Mouse (Mus musculus): ENCODE measurements around the gene Ceacam9. TPM values are rescaled to one million over a fixed set of nuclear protein-coding genes. Genes with fewer than 3 reads are reported as not detected.
"Not testable (repeated sequence)": the region's sequence is repeated elsewhere in the genome, so short reads cannot be mapped to it uniquely, and the experiment has no call there.

Gene Ceacam9
- polyA plus RNA-seq, 1 experiment from 2014 or later: not detected

GRCm38 (mm10) chr7:16699042-16699441, 22.7 kb upstream of the Ceacam9 start:
- 19% methylated on average over 2 of the region's 2 CpGs for WGBS
- Histone ChIP-seq H3K36me3 (ENCODE audit: insufficient read depth, low read length) (no peaks in the 10 kb centered on the region), H3K9ac (replicated peaks; ENCODE audit: low read depth) (no peak overlapping the region), H3K4me3 (ENCODE audit: low read depth, low read length) (no peak overlapping the region), H3K9me3 (ENCODE audit: low read length) (no peaks in the 10 kb centered on the region), H3K4me2 (replicated peaks; ENCODE audit: low read depth, low read length) (no peak overlapping the region), H3K27me3 (replicated peaks; ENCODE audit: insufficient read depth, low read length) (no peaks in the 10 kb centered on the region), H3K4me1 (ENCODE audit: insufficient read depth, low read depth, low read length) (no peaks in the 10 kb centered on the region), H3K27ac (ENCODE audit: low read length) (no peak overlapping the region)
- ATAC-seq (peak; percentile 48; the same call in 1 of the 2 replicates), DNase-seq (ENCODE audit: low spot score) (peak; percentile 57)
- TF ChIP-seq CTCF (IDR thresholded peaks at IDR 0.05) (peak; percentile 77), EP300 (IDR thresholded peaks at IDR 0.05) (no peak)

- ATAC-seq: peak; percentile 67
- Histone ChIP-seq H3K27ac (ENCODE audit: low read length) (no peak overlapping the region), H3K4me1 (ENCODE audit: insufficient read depth, low read depth, low read length) (no peaks in the 10 kb centered on the region), H3K4me3 (ENCODE audit: low read depth, low read length) (no peak overlapping the region), H3K36me3 (ENCODE audit: insufficient read depth, low read length) (no peaks in the 10 kb centered on the region), H3K27me3 (replicated peaks; ENCODE audit: insufficient read depth, low read length) (no peaks in the 10 kb centered on the region), H3K9ac (replicated peaks; ENCODE audit: low read depth) (no peak overlapping the region), H3K9me3 (ENCODE audit: low read length) (no peaks in the 10 kb centered on the region), H3K4me2 (replicated peaks; ENCODE audit: low read depth, low read length) (no peak overlapping the region)
- 45% methylated on average over 5 of the region's 5 CpGs for WGBS
- no peak for TF ChIP-seq CTCF (IDR thresholded peaks at IDR 0.05)
- TF ChIP-seq EP300 (IDR thresholded peaks at IDR 0.05): no peak
- peak; percentile 56 for DNase-seq (ENCODE audit: low spot score)
Measured at GRCm38 (mm10) chr7:16700583-16700982, 21.1 kb upstream of the Ceacam9 start.

- no peaks in the 10 kb centered on the region; the same call in 1 of the 2 replicates for H3K4me1 ChIP-seq (ENCODE audit: insufficient read depth, low read depth, low read length)
- no peaks in the 10 kb centered on the region for H3K36me3 ChIP-seq (ENCODE audit: insufficient read depth, low read length)
- no peak overlapping the region for H3K4me3 ChIP-seq (ENCODE audit: low read depth, low read length)
- H3K27me3 ChIP-seq (replicated peaks; ENCODE audit: insufficient read depth, low read length): no peaks in the 10 kb centered on the region
- H3K27ac ChIP-seq (ENCODE audit: low read length): no peak overlapping the region
- DNase-seq (ENCODE audit: low spot score): peak; percentile 72
- 7% methylated on average over 9 of the region's 9 CpGs for WGBS
- no peaks in the 10 kb centered on the region for H3K9me3 ChIP-seq (ENCODE audit: low read length)
- H3K9ac ChIP-seq (replicated peaks; ENCODE audit: low read depth): no peak overlapping the region
- peak; percentile 81 for ATAC-seq
- H3K4me2 ChIP-seq (replicated peaks; ENCODE audit: low read depth, low read length): no peak overlapping the region
- TF ChIP-seq CTCF (IDR thresholded peaks at IDR 0.05): no peak
- TF ChIP-seq EP300 (IDR thresholded peaks at IDR 0.05): peak; percentile 31; the same call in 1 of the 2 replicates
Measured at GRCm38 (mm10) chr7:16706385-16706784, 15.3 kb upstream of the Ceacam9 start.

GRCm38 (mm10) chr7:16708244-16708643, 13.5 kb upstream of the Ceacam9 start:
- Histone ChIP-seq H3K27ac (ENCODE audit: low read length) (no peak overlapping the region), H3K9me3 (ENCODE audit: low read length) (no peaks in the 10 kb centered on the region), H3K9ac (replicated peaks; ENCODE audit: low read depth) (no peak overlapping the region), H3K4me1 (ENCODE audit: insufficient read depth, low read depth, low read length) (no peaks in the 10 kb centered on the region; the same call in 1 of the 2 replicates), H3K27me3 (replicated peaks; ENCODE audit: insufficient read depth, low read length) (no peaks in the 10 kb centered on the region), H3K4me2 (replicated peaks; ENCODE audit: low read depth, low read length) (no peak overlapping the region), H3K4me3 (ENCODE audit: low read depth, low read length) (no peak overlapping the region), H3K36me3 (ENCODE audit: insufficient read depth, low read length) (no peaks in the 10 kb centered on the region)
- TF ChIP-seq EP300 (IDR thresholded peaks at IDR 0.05) (no peak), CTCF (IDR thresholded peaks at IDR 0.05) (no peak)
- WGBS: 25% methylated on average over 9 of the region's 9 CpGs
- ATAC-seq (no peak), DNase-seq (ENCODE audit: low spot score) (no peak)

GRCm38 (mm10) chr7:16710604-16711003, 11.1 kb upstream of the Ceacam9 start:
- DNase-seq (ENCODE audit: low spot score) (no peak), ATAC-seq (no peak)
- Histone ChIP-seq H3K9ac (replicated peaks; ENCODE audit: low read depth) (no peak overlapping the region), H3K9me3 (ENCODE audit: low read length) (no peaks in the 10 kb centered on the region), H3K4me3 (ENCODE audit: low read depth, low read length) (no peak overlapping the region), H3K4me1 (ENCODE audit: insufficient read depth, low read depth, low read length) (no peaks in the 10 kb centered on the region; the same call in 1 of the 2 replicates), H3K36me3 (ENCODE audit: insufficient read depth, low read length) (no peaks in the 10 kb centered on the region), H3K4me2 (replicated peaks; ENCODE audit: low read depth, low read length) (no peak overlapping the region), H3K27ac (ENCODE audit: low read length) (no peak overlapping the region), H3K27me3 (replicated peaks; ENCODE audit: insufficient read depth, low read length) (no peaks in the 10 kb centered on the region)
- 69% methylated on average over 5 of the region's 5 CpGs for WGBS
- TF ChIP-seq EP300 (IDR thresholded peaks at IDR 0.05) (no peak), CTCF (IDR thresholded peaks at IDR 0.05) (peak; percentile 53)

GRCm38 (mm10) chr7:16712633-16713415, 8.9 kb upstream of the Ceacam9 start:
- no peak overlapping the region for H3K27ac ChIP-seq (ENCODE audit: low read length)
- no peaks in the 10 kb centered on the region for H3K4me1 ChIP-seq (ENCODE audit: insufficient read depth, low read depth, low read length)
- ATAC-seq (no peak), DNase-seq (ENCODE audit: low spot score) (no peak)
- no peaks in the 10 kb centered on the region for H3K27me3 ChIP-seq (replicated peaks; ENCODE audit: insufficient read depth, low read length)
- no peak overlapping the region for H3K4me3 ChIP-seq (ENCODE audit: low read depth, low read length)
- H3K36me3 ChIP-seq (ENCODE audit: insufficient read depth, low read length): no peaks in the 10 kb centered on the region
- no peaks in the 10 kb centered on the region for H3K9me3 ChIP-seq (ENCODE audit: low read length)
- no peak overlapping the region for H3K4me2 ChIP-seq (replicated peaks; ENCODE audit: low read depth, low read length)
- TF ChIP-seq EP300 (IDR thresholded peaks at IDR 0.05) (no peak), CTCF (IDR thresholded peaks at IDR 0.05) (peak; percentile 32)
- 67% methylated on average over 13 of the region's 13 CpGs for WGBS
- H3K9ac ChIP-seq (replicated peaks; ENCODE audit: low read depth): no peak overlapping the region

GRCm38 (mm10) chr7:16716456-16717152, 5.1 kb upstream of the Ceacam9 start:
- 15% methylated on average over 7 of the region's 8 CpGs for WGBS
- ATAC-seq: not testable (repeated sequence)

GRCm38 (mm10) chr7:16722490-16722889, 761 bp downstream of the Ceacam9 start:
- not testable (repeated sequence) for DNase-seq (ENCODE audit: low spot score); H3K9me3 ChIP-seq (ENCODE audit: low read length); H3K4me2 ChIP-seq (replicated peaks; ENCODE audit: low read depth, low read length); H3K4me3 ChIP-seq (ENCODE audit: low read depth, low read length); H3K27me3 ChIP-seq (replicated peaks; ENCODE audit: insufficient read depth, low read length); ATAC-seq; H3K36me3 ChIP-seq (ENCODE audit: insufficient read depth, low read length); H3K9ac ChIP-seq (replicated peaks; ENCODE audit: low read depth); H3K27ac ChIP-seq (ENCODE audit: low read length); H3K4me1 ChIP-seq (ENCODE audit: insufficient read depth, low read depth, low read length)
- WGBS: 40% methylated on average over 1 of the region's 3 CpGs

More at GRCm38 (mm10) chr7:16716456-16717152, 5.1 kb upstream of the Ceacam9 start:
- H3K27ac ChIP-seq (ENCODE audit: low read length); H3K9ac ChIP-seq (replicated peaks; ENCODE audit: low read depth); H3K4me3 ChIP-seq (ENCODE audit: low read depth, low read length); H3K9me3 ChIP-seq (ENCODE audit: low read length); DNase-seq (ENCODE audit: low spot score); H3K4me2 ChIP-seq (replicated peaks; ENCODE audit: low read depth, low read length); H3K27me3 ChIP-seq (replicated peaks; ENCODE audit: insufficient read depth, low read length); H3K36me3 ChIP-seq (ENCODE audit: insufficient read depth, low read length); H3K4me1 ChIP-seq (ENCODE audit: insufficient read depth, low read depth, low read length): not testable (repeated sequence)

Data from lung, postnatal 0 days (tissue).